Mouse (Mus musculus): ENCODE measurements around the gene Camkk1. TPM values are rescaled to one million over a fixed set of nuclear protein-coding genes. Genes with fewer than 3 reads are reported as not detected.
A peak's percentile ranks its signal among the peaks of the same experiment; 100 is the strongest.

Camkk1 gene
- polyA plus RNA-seq (2014; fragmentation: Nextera tagmentation; extraction: Ambion mirVana): 3.7 and 4.4 TPM in 2 replicates

- peaks cover 20% of the 10 kb centered on the region for H3K27me3 ChIP-seq (ENCODE audit: control insufficient read depth, insufficient read depth, low read length)
Observed at GRCm38 (mm10) chr11:73018471-73019146, at the start of gene Camkk1. Gene Camkk1 (plus strand): TSS chr11:73019008.

GRCm38 (mm10) chr11:72974995-72975503, 43.8 kb upstream of the Camkk1 start:
- Histone ChIP-seq H3K4me1 (replicated peaks; ENCODE audit: control insufficient read depth, insufficient read depth, low read length) (no peaks in the 10 kb centered on the region), H3K4me2 (replicated peaks; ENCODE audit: low read depth, low read length) (no peak overlapping the region), H3K27me3 (ENCODE audit: control insufficient read depth, insufficient read depth, low read length) (no peaks in the 10 kb centered on the region; the same call in 1 of the 2 replicates), H3K9me3 (ENCODE audit: control insufficient read depth, low read length) (no peaks in the 10 kb centered on the region), H3K9ac (ENCODE audit: low read depth, low read length) (no peak overlapping the region), H3K4me3 (ENCODE audit: low read depth, low read length) (no peak overlapping the region), H3K36me3 (ENCODE audit: control insufficient read depth, insufficient read depth, low read length) (no peaks in the 10 kb centered on the region), H3K27ac (ENCODE audit: low read depth, low read length) (no peak overlapping the region)
- 84% methylated on average over 13 of the region's 13 CpGs for WGBS
- DNase-seq (ENCODE audit: low spot score) (no peak), ATAC-seq (ENCODE audit: low FRiP score) (no peak)

More at GRCm38 (mm10) chr11:73018471-73019146, at the start of gene Camkk1:
- WGBS: under 1% methylated on average over 55 of the region's 57 CpGs
- ATAC-seq (ENCODE audit: low FRiP score) (peak; percentile 96), DNase-seq (ENCODE audit: low spot score) (peak; percentile 94)
- Histone ChIP-seq H3K27ac (ENCODE audit: low read depth, low read length) (no peak within 1 kb of the TSS), H3K9me3 (ENCODE audit: control insufficient read depth, low read length) (no peaks in the 10 kb centered on the region), H3K4me3 (ENCODE audit: low read depth, low read length) (peak within 1 kb of the TSS; percentile 67), H3K4me2 (replicated peaks; ENCODE audit: low read depth, low read length) (peak within 1 kb of the TSS; percentile 98), H3K9ac (ENCODE audit: low read depth, low read length) (peak within 1 kb of the TSS; percentile 71), H3K4me1 (replicated peaks; ENCODE audit: control insufficient read depth, insufficient read depth, low read length) (peaks cover 3% of the 10 kb centered on the region; the same call in 1 of the 2 replicates), H3K36me3 (ENCODE audit: control insufficient read depth, insufficient read depth, low read length) (no peaks in the 10 kb centered on the region)

GRCm38 (mm10) chr11:72982516-72982915, 36.3 kb upstream of the Camkk1 start:
- ATAC-seq (ENCODE audit: low FRiP score) (no peak), DNase-seq (ENCODE audit: low spot score) (no peak)
- H3K27me3 ChIP-seq (ENCODE audit: control insufficient read depth, insufficient read depth, low read length): no peaks in the 10 kb centered on the region; the same call in 1 of the 2 replicates
- no peak overlapping the region for H3K4me2 ChIP-seq (replicated peaks; ENCODE audit: low read depth, low read length)
- no peak overlapping the region for H3K4me3 ChIP-seq (ENCODE audit: low read depth, low read length)
- H3K9me3 ChIP-seq (ENCODE audit: control insufficient read depth, low read length): no peaks in the 10 kb centered on the region
- no peaks in the 10 kb centered on the region for H3K4me1 ChIP-seq (replicated peaks; ENCODE audit: control insufficient read depth, insufficient read depth, low read length)
- H3K9ac ChIP-seq (ENCODE audit: low read depth, low read length): no peak overlapping the region
- WGBS: 85% methylated on average over 9 of the region's 9 CpGs
- no peak overlapping the region for H3K27ac ChIP-seq (ENCODE audit: low read depth, low read length)
- no peaks in the 10 kb centered on the region for H3K36me3 ChIP-seq (ENCODE audit: control insufficient read depth, insufficient read depth, low read length)

- Histone ChIP-seq H3K4me2 (replicated peaks; ENCODE audit: low read depth, low read length) (no peak overlapping the region), H3K4me3 (ENCODE audit: low read depth, low read length) (no peak overlapping the region), H3K36me3 (ENCODE audit: control insufficient read depth, insufficient read depth, low read length) (no peaks in the 10 kb centered on the region), H3K4me1 (replicated peaks; ENCODE audit: control insufficient read depth, insufficient read depth, low read length) (no peaks in the 10 kb centered on the region), H3K27ac (ENCODE audit: low read depth, low read length) (no peak overlapping the region), H3K9ac (ENCODE audit: low read depth, low read length) (no peak overlapping the region), H3K27me3 (ENCODE audit: control insufficient read depth, insufficient read depth, low read length) (no peaks in the 10 kb centered on the region; the same call in 1 of the 2 replicates), H3K9me3 (ENCODE audit: control insufficient read depth, low read length) (no peaks in the 10 kb centered on the region)
- DNase-seq (ENCODE audit: low spot score) (no peak), ATAC-seq (ENCODE audit: low FRiP score) (no peak)
- 49% methylated on average over 5 of the region's 5 CpGs for WGBS
Observed at GRCm38 (mm10) chr11:72983283-72983682, 35.5 kb upstream of the Camkk1 start.

GRCm38 (mm10) chr11:72986745-72987144, 32.1 kb upstream of the Camkk1 start:
- ATAC-seq (ENCODE audit: low FRiP score) (no peak), DNase-seq (ENCODE audit: low spot score) (no peak)
- no peaks in the 10 kb centered on the region for H3K36me3 ChIP-seq (ENCODE audit: control insufficient read depth, insufficient read depth, low read length)
- no peak overlapping the region for H3K4me2 ChIP-seq (replicated peaks; ENCODE audit: low read depth, low read length)
- no peak overlapping the region for H3K27ac ChIP-seq (ENCODE audit: low read depth, low read length)
- no peaks in the 10 kb centered on the region for H3K4me1 ChIP-seq (replicated peaks; ENCODE audit: control insufficient read depth, insufficient read depth, low read length)
- no peak overlapping the region for H3K9ac ChIP-seq (ENCODE audit: low read depth, low read length)
- no peaks in the 10 kb centered on the region for H3K27me3 ChIP-seq (ENCODE audit: control insufficient read depth, insufficient read depth, low read length)
- WGBS: 85% methylated on average over 5 of the region's 5 CpGs
- no peaks in the 10 kb centered on the region for H3K9me3 ChIP-seq (ENCODE audit: control insufficient read depth, low read length)
- no peak overlapping the region for H3K4me3 ChIP-seq (ENCODE audit: low read depth, low read length)

GRCm38 (mm10) chr11:72987234-72987633, 31.6 kb upstream of the Camkk1 start:
- Histone ChIP-seq H3K36me3 (ENCODE audit: control insufficient read depth, insufficient read depth, low read length) (no peaks in the 10 kb centered on the region), H3K27ac (ENCODE audit: low read depth, low read length) (no peak overlapping the region), H3K4me2 (replicated peaks; ENCODE audit: low read depth, low read length) (no peak overlapping the region), H3K27me3 (ENCODE audit: control insufficient read depth, insufficient read depth, low read length) (no peaks in the 10 kb centered on the region), H3K9ac (ENCODE audit: low read depth, low read length) (no peak overlapping the region), H3K4me3 (ENCODE audit: low read depth, low read length) (no peak overlapping the region), H3K9me3 (ENCODE audit: control insufficient read depth, low read length) (no peaks in the 10 kb centered on the region), H3K4me1 (replicated peaks; ENCODE audit: control insufficient read depth, insufficient read depth, low read length) (no peaks in the 10 kb centered on the region)
- DNase-seq (ENCODE audit: low spot score) (no peak), ATAC-seq (ENCODE audit: low FRiP score) (no peak)
- 78% methylated on average over 5 of the region's 5 CpGs for WGBS

- 81% methylated on average over 5 of the region's 5 CpGs for WGBS
- no peak overlapping the region for H3K4me2 ChIP-seq (replicated peaks; ENCODE audit: low read depth, low read length)
- H3K4me1 ChIP-seq (replicated peaks; ENCODE audit: control insufficient read depth, insufficient read depth, low read length): no peaks in the 10 kb centered on the region
- H3K4me3 ChIP-seq (ENCODE audit: low read depth, low read length): no peak overlapping the region
- H3K9ac ChIP-seq (ENCODE audit: low read depth, low read length): no peak overlapping the region
- no peaks in the 10 kb centered on the region for H3K27me3 ChIP-seq (ENCODE audit: control insufficient read depth, insufficient read depth, low read length)
- no peak for DNase-seq (ENCODE audit: low spot score)
- ATAC-seq (ENCODE audit: low FRiP score): no peak
- no peaks in the 10 kb centered on the region for H3K36me3 ChIP-seq (ENCODE audit: control insufficient read depth, insufficient read depth, low read length)
- H3K9me3 ChIP-seq (ENCODE audit: control insufficient read depth, low read length): no peaks in the 10 kb centered on the region
- H3K27ac ChIP-seq (ENCODE audit: low read depth, low read length): no peak overlapping the region
Observed at GRCm38 (mm10) chr11:72987807-72988206, 31.0 kb upstream of the Camkk1 start.

- H3K27ac ChIP-seq (ENCODE audit: low read depth, low read length): no peak overlapping the region
- no peaks in the 10 kb centered on the region for H3K9me3 ChIP-seq (ENCODE audit: control insufficient read depth, low read length)
- no peaks in the 10 kb centered on the region for H3K4me1 ChIP-seq (replicated peaks; ENCODE audit: control insufficient read depth, insufficient read depth, low read length)
- ATAC-seq (ENCODE audit: low FRiP score) (no peak), DNase-seq (ENCODE audit: low spot score) (no peak)
- H3K36me3 ChIP-seq (ENCODE audit: control insufficient read depth, insufficient read depth, low read length): no peaks in the 10 kb centered on the region
- H3K9ac ChIP-seq (ENCODE audit: low read depth, low read length): no peak overlapping the region
- H3K4me3 ChIP-seq (ENCODE audit: low read depth, low read length): no peak overlapping the region
- 77% methylated on average over 6 of the region's 6 CpGs for WGBS
- H3K4me2 ChIP-seq (replicated peaks; ENCODE audit: low read depth, low read length): no peak overlapping the region
- no peaks in the 10 kb centered on the region for H3K27me3 ChIP-seq (ENCODE audit: control insufficient read depth, insufficient read depth, low read length)
Observed at GRCm38 (mm10) chr11:72989044-72989443, 29.8 kb upstream of the Camkk1 start.

- 64% methylated on average over 9 of the region's 9 CpGs for WGBS
- Histone ChIP-seq H3K36me3 (ENCODE audit: control insufficient read depth, insufficient read depth, low read length) (no peaks in the 10 kb centered on the region), H3K9me3 (ENCODE audit: control insufficient read depth, low read length) (no peaks in the 10 kb centered on the region), H3K4me1 (replicated peaks; ENCODE audit: control insufficient read depth, insufficient read depth, low read length) (no peaks in the 10 kb centered on the region), H3K27ac (ENCODE audit: low read depth, low read length) (no peak overlapping the region), H3K4me2 (replicated peaks; ENCODE audit: low read depth, low read length) (no peak overlapping the region), H3K4me3 (ENCODE audit: low read depth, low read length) (no peak overlapping the region), H3K9ac (ENCODE audit: low read depth, low read length) (no peak overlapping the region), H3K27me3 (ENCODE audit: control insufficient read depth, insufficient read depth, low read length) (no peaks in the 10 kb centered on the region)
- DNase-seq (ENCODE audit: low spot score) (no peak), ATAC-seq (ENCODE audit: low FRiP score) (no peak)
Observed at GRCm38 (mm10) chr11:72990688-72991087, 28.1 kb upstream of the Camkk1 start.
